Mouse (Mus musculus) G1E (cell line): ENCODE data around the gene Ttc28. TPM values are rescaled to one million over a fixed set of nuclear protein-coding genes. Genes with fewer than 3 reads are reported as not detected.

Experiments
- ATAC-seq: 2 replicates; pipeline ENCODE4 v1.8.0; 2016; ENCODE audit warnings: mild to moderate bottlenecking; ENCODE audit not compliant: insufficient number of reproducible peaks, poor library complexity, low FRiP score, severe bottlenecking; ENCODE audit errors: extremely low read depth
- DNase-seq: peaks from one replicate; pipeline ENCODE4 v3.0.0; 2012; ENCODE audit warnings: low spot score
- H3K27me3 ChIP-seq: 2 replicates; pipeline ENCODE4 v1.6.1; 2012; ENCODE audit warnings: mild to moderate bottlenecking, low read length, inconsistent platforms; ENCODE audit not compliant: insufficient read depth
- H3K36me3 ChIP-seq: replicated peaks from 2 replicates; pipeline ENCODE3; 2012; ENCODE audit warnings: mild to moderate bottlenecking, inconsistent platforms
- H3K4me1 ChIP-seq: 2 replicates; pipeline ENCODE4 v1.6.1; 2012; ENCODE audit warnings: low read depth, low read length, inconsistent platforms, mixed read lengths; ENCODE audit not compliant: insufficient read depth
- H3K4me3 ChIP-seq: 2 replicates; pipeline ENCODE4 v1.5.1; 2012; ENCODE audit warnings: low read depth, mild to moderate bottlenecking, inconsistent platforms, low read length, moderate library complexity, mixed read lengths
- H3K9me3 ChIP-seq: replicated peaks from 2 replicates; pipeline ENCODE4 v1.6.1; 2012; ENCODE audit warnings: inconsistent platforms
- CTCF ChIP-seq: IDR thresholded peaks from 2 replicates; pipeline ENCODE4 v1.5.1; 2012; ENCODE audit warnings: low read depth, low read length, inconsistent platforms, mixed read lengths
- GATA1 ChIP-seq: IDR thresholded peaks from 2 replicates; pipeline ENCODE4 v1.6.1; 2012; ENCODE audit warnings: borderline replicate concordance, low read length, inconsistent platforms, mixed read lengths
- GATA2 ChIP-seq: IDR thresholded peaks from 2 replicates; pipeline ENCODE4 v1.6.1; 2012; ENCODE audit warnings: low read depth, low read length, inconsistent platforms, borderline replicate concordance
- POLR2AphosphoS5 ChIP-seq: IDR thresholded peaks from 2 replicates; pipeline ENCODE4 v1.6.1; 2012; ENCODE audit warnings: low read depth, low read length, inconsistent platforms; ENCODE audit not compliant: insufficient replicate concordance
- TAL1 ChIP-seq: conservative IDR thresholded peaks from 2 replicates; pipeline ENCODE4 v1.6.1; 2012; ENCODE audit warnings: low read depth, low read length, inconsistent platforms, mixed read lengths
- polyA plus RNA-seq: library from polyadenylated mRNA; stranded (reverse); fragments of >175 nt; gene quantifications from 2 replicates; pipeline ENCODE4 v1.2.3, GENCODE M21; 2012
- total RNA-seq, 2 experiments: library from RNA; stranded (forward) in 1 of 2; stranded (reverse) in 1 of 2; fragments of 200-1000 nt in 1 of 2; fragments of >200 nt in 1 of 2; fragmentation: Nextera tagmentation in 1 of 2; gene quantifications; 2 replicates each; pipeline ENCODE4 v1.2.3; 2014 to 2017

Gene Ttc28
- total and polyA plus RNA-seq, 3 experiments = 0.28 to 2.0 (median 0.55) TPM

- DNase-seq = no peak
- Histone ChIP-seq H3K27me3 (no peaks in the 10 kb centered on the region; the same call in 1 of the 2 replicates), H3K4me1 (peaks cover 5% of the 10 kb centered on the region), H3K36me3 (no peaks in the 10 kb centered on the region), H3K4me3 (no peak overlapping the region), H3K9me3 (no peaks in the 10 kb centered on the region; the same call in 1 of the 2 replicates)
- TF ChIP-seq GATA2 (no peak), GATA1 (no peak), CTCF (no peak), TAL1 (no peak), POLR2AphosphoS5 (no peak)
- no peak for ATAC-seq
Measured at GRCm38 (mm10) chr5:111235131-111235530, 355.5 kb downstream of the Ttc28 start.

GRCm38 (mm10) chr5:111237176-111237636 lies 357.6 kb downstream of the Ttc28 start:
- Histone ChIP-seq H3K36me3 (no peaks in the 10 kb centered on the region), H3K9me3 (no peaks in the 10 kb centered on the region; the same call in 1 of the 2 replicates), H3K27me3 (no peaks in the 10 kb centered on the region), H3K4me3 (no peak overlapping the region), H3K4me1 (peaks cover 5% of the 10 kb centered on the region)
- DNase-seq (no peak), ATAC-seq (no peak)
- no peak for TF ChIP-seq GATA1
- no peak for TF ChIP-seq GATA2
- no peak for TF ChIP-seq POLR2AphosphoS5
- no peak for TF ChIP-seq TAL1
- no peak for TF ChIP-seq CTCF

- no peak for DNase-seq
Measured at GRCm38 (mm10) chr5:111239223-111239622, 359.6 kb downstream of the Ttc28 start.

GRCm38 (mm10) chr5:111243447-111244040 lies 363.9 kb downstream of the Ttc28 start:
- Histone ChIP-seq H3K36me3 (no peaks in the 10 kb centered on the region), H3K27me3 (peaks cover 3% of the 10 kb centered on the region; the same call in 1 of the 2 replicates), H3K4me1 (peaks cover 5% of the 10 kb centered on the region), H3K9me3 (no peaks in the 10 kb centered on the region; the same call in 1 of the 2 replicates), H3K4me3 (no peak overlapping the region)
- no peak for DNase-seq
- TF ChIP-seq TAL1 (no peak), GATA1 (no peak), POLR2AphosphoS5 (no peak), GATA2 (no peak), CTCF (no peak)
- no peak for ATAC-seq

More at GRCm38 (mm10) chr5:111239223-111239622, 359.6 kb downstream of the Ttc28 start:
- no peaks in the 10 kb centered on the region for H3K27me3 ChIP-seq
- H3K36me3 ChIP-seq = no peaks in the 10 kb centered on the region
- H3K9me3 ChIP-seq = no peaks in the 10 kb centered on the region; the same call in 1 of the 2 replicates
- TF ChIP-seq POLR2AphosphoS5 = no peak
- peaks cover 5% of the 10 kb centered on the region for H3K4me1 ChIP-seq
- 0 out of 2 replicates have a peak overlapping the region, but pooled peaks have one; percentile 10 for H3K4me3 ChIP-seq
- peak; percentile 40; the same call in 1 of the 2 replicates for ATAC-seq

- peaks cover 4% of the 10 kb centered on the region for H3K4me1 ChIP-seq
- no peak overlapping the region for H3K4me3 ChIP-seq
- no peak for DNase-seq
- TF ChIP-seq GATA2 (no peak), CTCF (no peak), GATA1 (no peak), POLR2AphosphoS5 (no peak), TAL1 (no peak)
- H3K27me3 ChIP-seq = peaks cover 3% of the 10 kb centered on the region; the same call in 1 of the 2 replicates
- ATAC-seq = no peak
- H3K9me3 ChIP-seq = no peaks in the 10 kb centered on the region; the same call in 1 of the 2 replicates
- no peaks in the 10 kb centered on the region for H3K36me3 ChIP-seq
Measured at GRCm38 (mm10) chr5:111244061-111244460, 364.5 kb downstream of the Ttc28 start.

GRCm38 (mm10) chr5:111247571-111248265 lies 368.1 kb downstream of the Ttc28 start:
- H3K36me3 ChIP-seq = no peaks in the 10 kb centered on the region
- ATAC-seq (no peak), DNase-seq (no peak)
- H3K27me3 ChIP-seq = peaks cover 6% of the 10 kb centered on the region; the same call in 1 of the 2 replicates
- H3K9me3 ChIP-seq = no peaks in the 10 kb centered on the region
- TF ChIP-seq TAL1 = no peak
- no peak for TF ChIP-seq GATA2
- TF ChIP-seq POLR2AphosphoS5 = no peak
- no peak for TF ChIP-seq CTCF
- TF ChIP-seq GATA1 = no peak
- no peaks in the 10 kb centered on the region for H3K4me1 ChIP-seq
- no peak overlapping the region for H3K4me3 ChIP-seq
